Mouse (Mus musculus) thymus, adult 2 months (tissue): ENCODE measurements around the gene 5830411N06Rik.

Source experiments
- CTCF ChIP-seq: fragments of 200-500 bp; IDR thresholded peaks from 2 replicates; pipeline ENCODE4 v1.5.1; 2012; ENCODE audit warnings: mild to moderate bottlenecking, control low read depth, low read length, moderate library complexity, borderline replicate concordance; ENCODE audit not compliant: control insufficient read depth, poor library complexity, insufficient read depth; ENCODE audit errors: extremely low read depth
- POLR2A ChIP-seq: fragments of 200-500 bp; IDR thresholded peaks from 2 replicates; pipeline ENCODE4 v1.6.1; 2012; ENCODE audit warnings: mild to moderate bottlenecking, low read length, control low read depth, moderate library complexity; ENCODE audit not compliant: control insufficient read depth, poor library complexity, insufficient read depth; ENCODE audit errors: extremely low read depth

- TF ChIP-seq CTCF (no peak), POLR2A (no peak)
Observed at GRCm38 (mm10) chr7:140233696-140234095, 13.4 kb upstream of the 5830411N06Rik start.
